11 mouse cellular contexts compared by ENCODE assay signal in the genomic region with DNA sequence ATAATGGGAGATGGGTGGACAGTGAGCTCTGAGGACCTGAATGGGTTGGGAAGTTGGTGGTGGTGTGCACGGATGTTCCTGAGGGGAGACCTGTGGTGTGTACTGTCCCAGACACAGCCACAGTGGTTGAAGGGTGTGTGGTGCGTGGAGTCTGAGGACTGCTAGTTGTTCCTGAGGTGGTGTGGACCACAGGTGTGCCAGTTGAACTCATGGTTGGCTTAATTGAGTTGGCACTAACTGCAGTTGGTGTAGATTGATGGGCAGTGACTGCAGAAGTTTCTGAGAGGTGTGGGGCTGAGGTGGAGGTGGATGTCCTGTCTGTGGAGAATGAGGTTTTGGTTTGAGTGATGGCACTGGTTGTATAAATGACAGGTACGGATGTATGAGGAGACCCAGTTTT. TPM values are rescaled to one million over a fixed set of nuclear protein-coding genes. Genes with fewer than 3 reads are reported as not detected.
DNase-seq lines count a peak whose midpoint lies in the region; ATAC-seq lines count a peak whose summit lies in the region.
"Not testable (repeated sequence)": the region's sequence is repeated elsewhere in the genome, so short reads cannot be mapped to it uniquely, and the experiment has no call there.
"Had no signal": no experiment of that assay in that cellular context is flagged by ENCODE, and none has a peak within 500 bp of the region (broad histone marks: within the 10 kb centered on the region; RNA-seq: fewer than 3 reads in every experiment).

No protein-coding gene starts in this region.

- H3K9me3 ChIP-seq in hindbrain, embryonic 13.5 days; kidney, embryonic 16.5 days (ENCODE audit: low read length); liver, embryonic 16.5 days (replicated peaks; ENCODE audit: control insufficient read depth, low read length); midbrain, embryonic 14.5 days (ENCODE audit: control insufficient read depth, low read length): not testable (repeated sequence)

- H3K4me2 ChIP-seq in hindbrain, embryonic 13.5 days; kidney, embryonic 16.5 days (replicated peaks; ENCODE audit: low read depth, low read length); liver, embryonic 16.5 days (ENCODE audit: low read depth, low read length); midbrain, embryonic 14.5 days (ENCODE audit: low read length): not testable (repeated sequence)

- peak; percentile 41 for ATAC-seq in erythroblast, adult 5-6 weeks (replicated peaks; ENCODE audit: low FRiP score, poor library complexity, severe bottlenecking)
- ATAC-seq in granulocyte monocyte progenitor cell, adult 5-6 weeks (replicated peaks; ENCODE audit: poor library complexity, severe bottlenecking): peak; percentile 33
- ATAC-seq in hindbrain, embryonic 13.5 days (ENCODE audit: low FRiP score): peak; percentile 55
- peak; percentile 53 for ATAC-seq in kidney, embryonic 16.5 days (ENCODE audit: low FRiP score, low TSS enrichment)
- 0 out of 2 replicates have a peak, but pooled peaks have one; percentile 4 for ATAC-seq in liver, embryonic 16.5 days (ENCODE audit: low read depth)
- peak; percentile 57 for ATAC-seq in midbrain, embryonic 14.5 days (ENCODE audit: low FRiP score, low TSS enrichment)

- not testable (repeated sequence) for H3K9ac ChIP-seq in hindbrain, embryonic 13.5 days; kidney, embryonic 16.5 days (replicated peaks; ENCODE audit: low read length); liver, embryonic 16.5 days (ENCODE audit: low read depth, low read length); midbrain, embryonic 14.5 days (replicated peaks; ENCODE audit: low read length)

- not testable (repeated sequence) for H3K27ac ChIP-seq in hindbrain, embryonic 13.5 days; kidney, embryonic 16.5 days (ENCODE audit: low read length); liver, embryonic 16.5 days (ENCODE audit: low read length); midbrain, embryonic 14.5 days (replicated peaks; ENCODE audit: low read depth, low read length)

- H3K36me3 ChIP-seq in hindbrain, embryonic 13.5 days: peaks cover 20% of the 10 kb centered on the region
- H3K36me3 ChIP-seq in kidney, embryonic 16.5 days (ENCODE audit: insufficient read depth, low read length): not testable (repeated sequence)
- H3K36me3 ChIP-seq in liver, embryonic 16.5 days (ENCODE audit: control insufficient read depth, insufficient read depth): peaks cover 19% of the 10 kb centered on the region
- peaks cover 16% of the 10 kb centered on the region for H3K36me3 ChIP-seq in midbrain, embryonic 14.5 days (ENCODE audit: control insufficient read depth, insufficient read depth, low read length)

- not testable (repeated sequence) for H3K4me3 ChIP-seq in hindbrain, embryonic 13.5 days; kidney, embryonic 16.5 days (ENCODE audit: low read length); liver, embryonic 16.5 days (ENCODE audit: low read depth, low read length); midbrain, embryonic 14.5 days (replicated peaks; ENCODE audit: low read depth, low read length)

- H3K27me3 ChIP-seq in hindbrain, embryonic 13.5 days; kidney, embryonic 16.5 days (ENCODE audit: insufficient read depth, low read length); liver, embryonic 16.5 days (ENCODE audit: control insufficient read depth, insufficient read depth, low read depth, low read length); midbrain, embryonic 14.5 days (ENCODE audit: control insufficient read depth, insufficient read depth, low read length): not testable (repeated sequence)

- 100% methylated on average over 1 of the region's 3 CpGs for WGBS in hindbrain, embryonic 13.5 days
- WGBS in kidney, embryonic 16.5 days: 94% methylated on average over 1 of the region's 3 CpGs
- 80% methylated on average over 1 of the region's 3 CpGs for WGBS in liver, embryonic 16.5 days (ENCODE audit: insufficient replicate concordance)
- 95% methylated on average over 1 of the region's 3 CpGs for WGBS in midbrain, embryonic 14.5 days

- H3K4me1 ChIP-seq in hindbrain, embryonic 13.5 days (replicated peaks); kidney, embryonic 16.5 days (ENCODE audit: insufficient read depth, low read length); liver, embryonic 16.5 days (ENCODE audit: control insufficient read depth, low read depth, low read length); midbrain, embryonic 14.5 days (ENCODE audit: control insufficient read depth, insufficient read depth, low read length): not testable (repeated sequence)

- DNase-seq in midbrain, embryonic 14.5 days: not testable (repeated sequence)
- peak; percentile 5 to 14 for DNase-seq in spleen, adult 18-20 months

RNA-seq across cellular contexts. Expression of a gene that starts 17.0 kb away (rescaled TPM):
- under 0.01 TPM in 1 of 2 replicates, not detected in the other for total RNA-seq in erythroblast, adult 5-6 weeks (2015; ENCODE audit: low replicate concordance)
- 0.28 TPM in 1 of 2 replicates, not detected in the other for total RNA-seq in erythroblast, adult 5-6 weeks (2017; ENCODE audit: low replicate concordance)
- total RNA-seq in granulocyte monocyte progenitor cell, adult 5-6 weeks (2014; fragmentation: Nextera tagmentation): 0.80 TPM in 1 of 2 replicates, not detected in the other
- not detected in 2 replicates for total RNA-seq in granulocyte monocyte progenitor cell, adult 5-6 weeks (2017)
- polyA plus RNA-seq in hindbrain, embryonic 13.5 days (2015; fragmentation: Nextera tagmentation; extraction: Ambion mirVana): 0.21 and 0.23 TPM in 2 replicates
- polyA plus RNA-seq in kidney, embryonic 16.5 days (2015; fragmentation: Nextera tagmentation; extraction: Ambion mirVana): 0.24 and 0.26 TPM in 2 replicates
- polyA plus RNA-seq in liver, embryonic 16.5 days (2015; fragmentation: Nextera tagmentation; extraction: Ambion mirVana): 2.8 and 3.1 TPM in 2 replicates
- polyA plus RNA-seq in midbrain, embryonic 14.5 days (2014; fragmentation: Nextera tagmentation; extraction: Ambion mirVana): 0.15 and 0.29 TPM in 2 replicates
- total RNA-seq: gastrocnemius, postnatal 10 days; heart, postnatal 25 days; layer of hippocampus, postnatal 14 days; left cerebral cortex, postnatal 4 days had no signal

RNA-seq across cellular contexts. Expression of a gene that starts 52.1 kb away (rescaled TPM):
- total RNA-seq in erythroblast, adult 5-6 weeks (2015; ENCODE audit: low replicate concordance): 1.3 TPM in 1 of 2 replicates, not detected in the other
- total RNA-seq in erythroblast, adult 5-6 weeks (2017; ENCODE audit: low replicate concordance): 0.26 and 0.28 TPM in 2 replicates
- not detected in 2 replicates for total RNA-seq in granulocyte monocyte progenitor cell, adult 5-6 weeks (2014; fragmentation: Nextera tagmentation)
- not detected in 2 replicates for total RNA-seq in granulocyte monocyte progenitor cell, adult 5-6 weeks (2017)
- polyA plus RNA-seq in hindbrain, embryonic 13.5 days (2015; fragmentation: Nextera tagmentation; extraction: Ambion mirVana): 0.14 and 0.38 TPM in 2 replicates
- polyA plus RNA-seq in kidney, embryonic 16.5 days (2015; fragmentation: Nextera tagmentation; extraction: Ambion mirVana): 0.17 and 0.45 TPM in 2 replicates
- polyA plus RNA-seq in liver, embryonic 16.5 days (2015; fragmentation: Nextera tagmentation; extraction: Ambion mirVana): 0.24 TPM in 1 of 2 replicates, not detected in the other
- 0.18 and 0.46 TPM in 2 replicates for polyA plus RNA-seq in midbrain, embryonic 14.5 days (2014; fragmentation: Nextera tagmentation; extraction: Ambion mirVana)
- total RNA-seq: heart, postnatal 25 days had no signal

Comparison
In these comparisons a context has a peak if more than half of its experiments do, and no peak if none do; other contexts are left out.
1. ATAC-seq: peak in every context shown above with its lines; median percentile 57 in midbrain, embryonic 14.5 days; 55 in hindbrain, embryonic 13.5 days; 53 in kidney, embryonic 16.5 days; 41 in erythroblast, adult 5-6 weeks; 33 in granulocyte monocyte progenitor cell, adult 5-6 weeks; 4 in liver, embryonic 16.5 days.